Mouse (Mus musculus) kidney, embryonic 16.5 days (tissue): ENCODE results near the gene Iqgap2. TPM values are rescaled to one million over a fixed set of nuclear protein-coding genes. Genes with fewer than 3 reads are reported as not detected.

Source experiments
- ATAC-seq: fragments of 200-750 bp; cut with Nextera tagmentation; 2 replicates; pipeline ENCODE4 v1.8.0; 2017; ENCODE audit warnings: moderate TSS enrichment; ENCODE audit not compliant: low FRiP score, low TSS enrichment
- H3K27ac ChIP-seq: fragments of 300-500 bp; sonication (generic); 2 replicates; pipeline ENCODE4 v1.5.1; 2014; ENCODE audit warnings: low read length
- H3K27me3 ChIP-seq: fragments of 300-500 bp; sonication (generic); 2 replicates; pipeline ENCODE4 v1.6.1; 2014; ENCODE audit warnings: low read length, control low read depth, mixed read lengths; ENCODE audit not compliant: insufficient read depth
- H3K36me3 ChIP-seq: fragments of 300-500 bp; sonication (generic); 2 replicates; pipeline ENCODE4 v1.6.1; 2014; ENCODE audit warnings: low read length, control low read depth, mixed read lengths; ENCODE audit not compliant: insufficient read depth
- H3K4me1 ChIP-seq: fragments of 300-500 bp; sonication (generic); 2 replicates; pipeline ENCODE4 v1.6.1; 2014; ENCODE audit warnings: low read length, control low read depth, mixed read lengths; ENCODE audit not compliant: insufficient read depth
- H3K4me2 ChIP-seq: fragments of 300-500 bp; sonication (generic); replicated peaks from 2 replicates; pipeline ENCODE4 v1.6.1; 2014; ENCODE audit warnings: low read depth, low read length
- H3K4me3 ChIP-seq: fragments of 300-500 bp; sonication (generic); 2 replicates; pipeline ENCODE4 v1.5.1; 2014; ENCODE audit warnings: mild to moderate bottlenecking, low read length
- H3K9ac ChIP-seq: fragments of 300-500 bp; sonication (generic); replicated peaks from 2 replicates; pipeline ENCODE4 v1.6.1; 2014; ENCODE audit warnings: low read length
- H3K9me3 ChIP-seq: fragments of 300-500 bp; sonication (generic); 2 replicates; pipeline ENCODE4 v1.6.1; 2016; ENCODE audit warnings: low read length, control low read depth
- WGBS: fragments of 180-500 bp; shearing (Covaris S2); extraction: QIAGEN DNeasy Blood & Tissue Kit; methylation state at CpG from one replicate; pipeline ENCODE4 v1.1.7; 2014; 5-methylcytosine and 5-hydroxymethylcytosine counted together
- polyA plus RNA-seq: library from polyadenylated mRNA; unstranded; fragments of >200 nt; fragmentation: Nextera tagmentation; extraction: Ambion mirVana; gene quantifications from 2 replicates; pipeline ENCODE4 v1.2.1, GENCODE M21; 2015

Iqgap2 gene
- polyA plus RNA-seq, 1 experiment from 2014 or later = 10.5 TPM

DNA sequence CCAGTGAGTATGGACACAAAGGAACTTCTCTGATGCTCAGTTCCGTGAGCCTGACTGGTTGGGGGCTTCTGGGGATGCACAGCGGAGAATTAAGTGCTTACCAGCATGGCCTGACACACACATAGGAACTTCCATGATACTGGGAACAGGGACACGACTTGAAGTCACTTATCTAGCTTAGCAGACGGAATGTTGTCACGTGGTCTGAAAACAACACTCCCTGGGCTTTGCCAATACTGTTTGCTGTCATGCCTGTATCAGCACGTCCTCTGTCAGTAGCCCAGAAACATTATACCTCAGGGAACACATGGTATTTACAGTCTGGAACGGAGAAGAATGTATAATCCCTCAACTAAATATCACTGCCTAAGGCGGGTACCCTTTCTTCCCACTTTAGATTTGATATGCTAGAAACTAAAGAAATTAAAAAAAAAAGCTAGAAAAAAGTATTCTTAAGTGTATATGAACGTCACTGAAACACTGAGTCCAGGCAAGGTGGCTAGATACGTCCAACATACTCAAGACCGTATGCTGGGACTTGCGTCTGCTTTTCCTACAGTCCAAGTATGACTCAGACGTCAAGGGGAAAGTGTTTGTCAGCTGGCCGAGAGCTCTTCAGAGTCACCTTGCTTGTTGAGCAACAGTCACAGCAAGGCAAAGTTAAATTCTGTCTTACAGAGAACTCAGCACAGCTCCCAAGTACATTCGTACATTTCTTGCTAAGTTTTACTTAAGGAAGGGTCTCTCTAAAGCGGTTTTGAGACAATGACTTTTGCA lies 280.7 kb downstream of the Iqgap2 start:
- Histone ChIP-seq H3K27me3 (no peaks in the 10 kb centered on the region), H3K27ac (no peak overlapping the region)
- WGBS = 75% methylated on average over 16 of the region's 16 CpGs

DNA sequence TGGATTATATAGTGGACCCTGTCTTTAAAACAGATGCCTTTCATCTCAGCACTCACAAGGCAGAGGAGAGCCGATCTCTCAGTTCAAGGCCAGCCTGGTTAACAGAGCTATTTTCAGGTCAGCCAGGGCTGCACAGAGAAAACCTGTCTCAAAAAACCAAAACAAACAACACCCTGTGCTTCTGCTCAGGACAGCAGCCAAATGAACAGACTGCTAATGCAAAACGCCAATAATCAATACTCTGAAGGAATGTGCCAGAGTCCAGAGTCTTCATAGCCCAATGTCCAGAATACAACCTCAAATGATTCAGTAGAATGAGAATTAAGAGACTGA lies 282.7 kb downstream of the Iqgap2 start:
- Histone ChIP-seq H3K9ac (no peak overlapping the region), H3K4me1 (0 out of 2 replicates have a peak, but pooled peaks cover 4% of the 10 kb centered on the region)

More for the DNA sequence above, 280.7 kb downstream of the Iqgap2 start:
- no peak overlapping the region for H3K9ac ChIP-seq
- ATAC-seq = no peak
- H3K9me3 ChIP-seq = peaks cover 7% of the 10 kb centered on the region
- H3K4me1 ChIP-seq = peaks cover 16% of the 10 kb centered on the region
- H3K4me2 ChIP-seq = no peak overlapping the region
- H3K36me3 ChIP-seq = peaks cover 18% of the 10 kb centered on the region
- H3K4me3 ChIP-seq = no peak overlapping the region

DNA sequence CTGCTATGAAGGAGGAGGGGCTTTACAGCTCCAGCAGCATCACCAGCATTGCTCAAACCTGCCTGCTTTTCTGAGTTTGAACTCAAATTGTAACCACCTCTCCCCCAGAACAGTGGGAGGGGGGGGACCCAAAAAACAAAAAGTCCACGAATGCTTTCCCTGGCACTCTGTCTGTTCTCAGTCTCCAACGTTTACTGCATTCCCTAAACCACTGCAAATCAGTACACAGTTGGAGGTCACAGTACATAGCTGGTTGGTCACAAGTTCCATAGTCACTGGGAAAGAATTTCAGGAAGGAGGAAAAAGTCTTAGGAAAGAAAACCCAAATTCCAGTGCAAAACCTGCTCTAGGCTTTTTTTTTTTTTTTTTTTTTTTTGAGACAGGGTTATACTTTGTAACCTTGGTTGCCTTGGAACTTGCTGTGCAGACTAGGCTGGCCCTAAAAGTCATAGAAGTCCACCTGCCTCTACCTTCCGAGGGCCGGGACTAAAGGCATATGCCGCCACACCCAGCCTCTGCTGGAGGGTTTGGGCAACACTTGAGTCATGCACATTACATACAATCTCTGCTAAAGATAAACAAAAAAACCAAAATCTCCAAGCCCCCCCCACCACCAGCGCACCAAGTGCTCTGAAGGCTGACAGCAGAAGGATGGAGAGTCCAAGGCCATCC lies 283.2 kb downstream of the Iqgap2 start:
- H3K9ac ChIP-seq = no peak overlapping the region
- H3K27me3 ChIP-seq = no peaks in the 10 kb centered on the region
- ATAC-seq = no peak
- H3K9me3 ChIP-seq = peaks cover 7% of the 10 kb centered on the region
- H3K4me3 ChIP-seq = no peak overlapping the region
- H3K4me2 ChIP-seq = no peak overlapping the region
- H3K27ac ChIP-seq = no peak overlapping the region
- WGBS = 89% methylated on average over 6 of the region's 6 CpGs
- H3K4me1 ChIP-seq = 0 out of 2 replicates have a peak, but pooled peaks cover 4% of the 10 kb centered on the region
- H3K36me3 ChIP-seq = peaks cover 40% of the 10 kb centered on the region

More for the DNA sequence above, 282.7 kb downstream of the Iqgap2 start:
- Histone ChIP-seq H3K27ac (no peak overlapping the region), H3K4me2 (no peak overlapping the region), H3K27me3 (no peaks in the 10 kb centered on the region), H3K9me3 (peaks cover 7% of the 10 kb centered on the region), H3K36me3 (peaks cover 35% of the 10 kb centered on the region), H3K4me3 (no peak overlapping the region)
- no peak for ATAC-seq
- WGBS = 81% methylated on average over 2 of the region's 2 CpGs

DNA sequence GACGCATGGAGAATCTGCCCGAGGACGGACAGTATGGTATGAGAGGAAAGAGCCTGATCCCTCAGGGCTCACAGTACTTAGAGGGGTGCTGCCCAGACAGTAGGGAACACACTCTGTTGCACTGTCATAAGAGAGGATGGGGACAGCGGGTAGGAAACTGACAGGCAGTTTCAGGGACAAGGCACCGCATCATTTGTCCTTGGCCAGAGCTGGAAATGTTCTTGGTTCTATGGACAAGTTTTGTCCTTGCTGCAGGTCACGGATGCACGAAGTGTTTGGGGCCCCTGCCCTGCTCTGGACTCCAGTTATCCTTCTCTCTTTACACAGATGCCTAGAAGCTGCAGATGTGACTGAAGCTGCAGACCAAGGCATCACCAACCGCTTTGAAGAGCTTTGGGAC lies 284.7 kb downstream of the Iqgap2 start:
- no peak overlapping the region for H3K27ac ChIP-seq
- H3K9me3 ChIP-seq = peaks cover 7% of the 10 kb centered on the region
- H3K27me3 ChIP-seq = no peaks in the 10 kb centered on the region
- H3K4me2 ChIP-seq = no peak overlapping the region
- H3K4me1 ChIP-seq = 0 out of 2 replicates have a peak, but pooled peaks cover 4% of the 10 kb centered on the region
- no peak overlapping the region for H3K9ac ChIP-seq
- no peak overlapping the region for H3K4me3 ChIP-seq
- peaks cover 48% of the 10 kb centered on the region for H3K36me3 ChIP-seq
- no peak for ATAC-seq
- whole genome bisulfite sequencing = 96% methylated on average over 8 of the region's 8 CpGs

DNA sequence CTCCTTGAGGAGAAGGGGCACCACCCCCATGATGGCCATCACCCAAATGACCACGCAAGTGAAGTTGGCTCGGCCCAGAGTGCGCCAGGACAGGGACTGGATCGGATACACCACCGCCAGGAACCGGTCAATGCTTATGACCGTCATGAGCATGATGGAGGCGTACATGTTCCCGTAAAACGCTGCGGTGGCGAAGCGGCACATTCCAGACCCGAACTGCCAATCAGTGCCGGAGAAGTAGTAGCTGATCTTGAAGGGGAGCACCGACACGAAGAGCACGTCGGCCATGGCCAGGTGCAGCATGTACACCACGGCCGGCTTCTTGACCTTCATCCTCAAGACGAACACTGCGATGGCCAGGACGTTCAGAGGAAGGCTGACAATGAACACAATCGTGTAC lies 287.4 kb downstream of the Iqgap2 start:
- WGBS = 96% methylated on average over 25 of the region's 25 CpGs
- peaks cover 50% of the 10 kb centered on the region for H3K36me3 ChIP-seq
- no peak overlapping the region for H3K27ac ChIP-seq
- no peaks in the 10 kb centered on the region for H3K4me1 ChIP-seq
- ATAC-seq = no peak
- no peak overlapping the region for H3K9ac ChIP-seq
- no peak overlapping the region for H3K4me3 ChIP-seq
- peaks cover 7% of the 10 kb centered on the region for H3K9me3 ChIP-seq
- no peaks in the 10 kb centered on the region for H3K27me3 ChIP-seq
- no peak overlapping the region for H3K4me2 ChIP-seq

DNA sequence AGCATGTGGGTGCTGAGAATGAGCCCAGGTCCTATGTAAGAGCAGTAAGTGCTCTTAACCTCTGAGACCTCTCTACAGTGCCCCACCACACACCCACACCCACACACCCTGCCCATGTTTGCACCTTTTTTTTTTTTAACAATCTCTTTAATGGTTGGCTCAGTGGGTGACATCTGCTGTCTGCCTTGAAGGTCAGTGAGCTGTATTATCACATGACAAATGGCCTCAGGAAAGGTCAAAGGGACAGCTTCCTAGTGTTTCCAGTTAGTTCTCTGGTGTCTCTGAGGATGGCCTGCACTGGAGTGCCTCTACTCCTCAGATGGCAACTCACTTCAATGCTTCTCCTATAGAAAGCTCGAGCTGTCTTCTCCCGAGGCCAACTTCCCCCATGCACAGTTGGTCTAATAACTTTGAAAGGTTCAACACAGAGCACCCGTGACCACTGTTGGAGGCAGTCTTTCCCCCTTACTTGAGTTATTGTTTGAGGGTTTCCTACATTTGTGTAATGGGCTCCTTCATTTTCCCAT lies 291.8 kb downstream of the Iqgap2 start:
- H3K4me1 ChIP-seq = no peaks in the 10 kb centered on the region
- H3K36me3 ChIP-seq = peaks cover 38% of the 10 kb centered on the region
- WGBS = 57% methylated on average over 3 of the region's 3 CpGs
- H3K9ac ChIP-seq = no peak overlapping the region
- no peak overlapping the region for H3K4me3 ChIP-seq
- H3K27ac ChIP-seq = no peak overlapping the region
- H3K4me2 ChIP-seq = no peak overlapping the region
- H3K9me3 ChIP-seq = no peaks in the 10 kb centered on the region
- no peaks in the 10 kb centered on the region for H3K27me3 ChIP-seq
- 0 out of 2 replicates have a peak, but pooled peaks have one; percentile 35 for ATAC-seq

DNA sequence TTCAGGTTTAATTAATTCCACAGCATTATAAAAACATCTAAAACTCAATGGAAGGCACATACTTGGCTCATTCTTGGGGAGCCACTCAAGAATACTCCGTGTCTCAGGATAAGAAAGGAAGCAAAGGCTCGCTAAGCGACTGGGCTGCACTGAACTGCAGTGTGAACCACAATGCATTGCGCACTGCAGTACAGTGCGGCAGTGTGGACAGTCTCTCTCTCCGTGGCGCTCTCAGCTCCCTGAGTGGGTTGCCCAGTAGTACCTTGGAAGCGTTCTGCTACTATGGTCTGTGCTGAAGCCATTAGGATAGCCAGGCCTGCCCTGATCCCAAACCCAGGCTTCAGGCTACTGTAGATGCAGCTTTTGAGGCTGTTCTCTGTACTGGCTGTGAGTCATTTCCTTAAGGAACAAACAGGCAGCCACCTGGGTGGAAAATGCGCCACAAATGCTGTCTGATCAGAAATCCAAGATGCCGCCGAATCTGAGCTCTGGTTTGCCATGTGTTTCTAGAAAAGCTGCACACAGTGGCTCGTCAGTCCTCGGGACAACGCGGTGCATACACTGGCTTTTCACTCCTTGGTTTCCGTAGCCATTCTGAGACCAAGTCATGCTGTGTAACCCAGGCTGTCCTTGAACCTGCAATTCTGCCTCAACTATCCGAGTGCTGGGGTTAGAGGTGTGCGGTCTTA lies 293.3 kb downstream of the Iqgap2 start:
- ATAC-seq = no peak
- no peak overlapping the region for H3K27ac ChIP-seq
- H3K27me3 ChIP-seq = no peaks in the 10 kb centered on the region
- peaks cover 22% of the 10 kb centered on the region for H3K36me3 ChIP-seq
- no peak overlapping the region for H3K4me2 ChIP-seq
- 87% methylated on average over 18 of the region's 18 CpGs for WGBS
- no peak overlapping the region for H3K4me3 ChIP-seq
- no peak overlapping the region for H3K9ac ChIP-seq
- H3K4me1 ChIP-seq = no peaks in the 10 kb centered on the region
- no peaks in the 10 kb centered on the region for H3K9me3 ChIP-seq

DNA sequence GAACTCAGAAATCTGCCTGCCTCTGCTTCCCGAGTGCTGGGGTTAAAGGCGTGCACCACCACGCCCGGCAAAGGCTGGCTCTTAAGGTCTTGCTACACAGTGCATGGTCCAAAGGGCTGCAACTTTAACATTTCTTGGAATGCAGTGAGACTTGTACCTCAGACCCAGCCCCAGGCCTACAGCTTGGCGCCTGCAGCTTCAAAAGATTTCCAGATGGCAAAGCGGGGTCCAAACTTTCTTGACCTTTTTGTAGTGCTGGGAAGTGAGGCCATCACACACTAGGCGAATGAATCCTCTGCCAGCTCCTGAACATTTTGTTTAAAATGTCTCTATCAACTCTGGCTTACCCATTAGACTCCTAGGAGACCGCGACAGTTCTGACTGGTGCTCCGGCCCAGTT lies 294.1 kb downstream of the Iqgap2 start:
- Histone ChIP-seq H3K36me3 (peaks cover 16% of the 10 kb centered on the region), H3K27ac (no peak overlapping the region), H3K4me2 (no peak overlapping the region), H3K4me1 (no peaks in the 10 kb centered on the region), H3K9ac (no peak overlapping the region), H3K27me3 (no peaks in the 10 kb centered on the region), H3K4me3 (no peak overlapping the region), H3K9me3 (no peaks in the 10 kb centered on the region)
- ATAC-seq = no peak
- WGBS = 93% methylated on average over 10 of the region's 10 CpGs

DNA sequence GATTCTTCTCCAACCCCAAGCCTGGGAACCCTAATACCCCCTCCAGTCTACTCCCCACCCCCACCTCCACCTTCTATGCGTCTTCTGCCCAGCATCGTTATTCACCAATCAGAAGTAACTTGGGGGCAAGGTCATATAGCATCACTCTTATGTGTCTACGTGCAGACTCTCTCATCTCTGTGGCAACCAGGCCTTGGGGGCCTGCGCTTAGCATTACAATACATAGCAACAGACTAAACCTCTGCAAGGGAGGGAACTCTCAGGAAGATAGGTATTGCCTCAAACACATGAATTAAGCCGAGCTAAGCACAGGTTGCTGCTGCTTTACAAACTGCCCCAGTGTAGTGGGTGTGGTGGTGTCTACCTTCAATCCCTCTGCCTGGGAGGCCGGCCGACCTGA lies 295.0 kb downstream of the Iqgap2 start:
- ATAC-seq = no peak
- WGBS = 85% methylated on average over 7 of the region's 7 CpGs
- H3K4me2 ChIP-seq = no peak overlapping the region

More for the DNA sequence above, 295.0 kb downstream of the Iqgap2 start:
- Histone ChIP-seq H3K4me3 (no peak overlapping the region), H3K27me3 (no peaks in the 10 kb centered on the region), H3K27ac (no peak overlapping the region), H3K9ac (no peak overlapping the region), H3K4me1 (no peaks in the 10 kb centered on the region), H3K9me3 (no peaks in the 10 kb centered on the region), H3K36me3 (peaks cover 12% of the 10 kb centered on the region)
